Mouse (Mus musculus) limb, embryonic 13.5 days (tissue): Measurements from ENCODE around the gene Arfgap2. TPM values are rescaled to one million over a fixed set of nuclear protein-coding genes. Genes with fewer than 3 reads are reported as not detected.
A peak's percentile ranks its signal among the peaks of the same experiment; 100 is the strongest.

Source experiments
- ATAC-seq: fragments of 200-750 bp; cut with Nextera tagmentation; 2 replicates; pipeline ENCODE4 v1.8.0; 2017; ENCODE audit warnings: low read depth, moderate number of reproducible peaks, moderate TSS enrichment; ENCODE audit not compliant: low FRiP score
- H3K27ac ChIP-seq: fragments of 300-500 bp; sonication (generic); 2 replicates; pipeline ENCODE4 v1.5.1; 2015; ENCODE audit warnings: inconsistent platforms, mild to moderate bottlenecking, moderate library complexity
- H3K27me3 ChIP-seq: fragments of 300-500 bp; sonication (generic); 2 replicates; pipeline ENCODE4 v1.6.1; 2015; ENCODE audit warnings: mild to moderate bottlenecking, inconsistent platforms
- H3K36me3 ChIP-seq: fragments of 300-500 bp; sonication (generic); 2 replicates; pipeline ENCODE4 v1.6.1; 2015; ENCODE audit warnings: inconsistent platforms, mild to moderate bottlenecking, moderate library complexity
- H3K4me1 ChIP-seq: fragments of 300-500 bp; sonication (generic); 2 replicates; pipeline ENCODE4 v1.6.1; 2015; ENCODE audit warnings: inconsistent platforms
- H3K4me2 ChIP-seq: fragments of 300-500 bp; sonication (generic); replicated peaks from 2 replicates; pipeline ENCODE4 v1.6.1; 2015; ENCODE audit warnings: inconsistent platforms, mild to moderate bottlenecking, moderate library complexity
- H3K4me3 ChIP-seq: fragments of 300-500 bp; sonication (generic); 2 replicates; pipeline ENCODE4 v1.5.1; 2015; ENCODE audit warnings: moderate library complexity, mild to moderate bottlenecking, inconsistent platforms
- H3K9ac ChIP-seq: fragments of 300-500 bp; sonication (generic); 2 replicates; pipeline ENCODE4 v1.6.1; 2015; ENCODE audit warnings: mild to moderate bottlenecking, inconsistent platforms
- H3K9me3 ChIP-seq: fragments of 300-500 bp; sonication (generic); 2 replicates; pipeline ENCODE4 v1.6.1; 2016; ENCODE audit warnings: inconsistent platforms
- WGBS: fragments of 180-500 bp; shearing (Covaris S2); methylation state at CpG from one replicate; pipeline ENCODE4 v1.1.7; 2015; 5-methylcytosine and 5-hydroxymethylcytosine counted together
- polyA plus RNA-seq: library from polyadenylated mRNA; unstranded; fragments of >200 nt; fragmentation: Nextera tagmentation; extraction: Ambion mirVana; gene quantifications from 2 replicates; pipeline ENCODE4 v1.2.1, GENCODE M21; 2015

Gene Arfgap2
- polyA plus RNA-seq, 1 experiment from 2014 or later = 89.0 TPM

DNA sequence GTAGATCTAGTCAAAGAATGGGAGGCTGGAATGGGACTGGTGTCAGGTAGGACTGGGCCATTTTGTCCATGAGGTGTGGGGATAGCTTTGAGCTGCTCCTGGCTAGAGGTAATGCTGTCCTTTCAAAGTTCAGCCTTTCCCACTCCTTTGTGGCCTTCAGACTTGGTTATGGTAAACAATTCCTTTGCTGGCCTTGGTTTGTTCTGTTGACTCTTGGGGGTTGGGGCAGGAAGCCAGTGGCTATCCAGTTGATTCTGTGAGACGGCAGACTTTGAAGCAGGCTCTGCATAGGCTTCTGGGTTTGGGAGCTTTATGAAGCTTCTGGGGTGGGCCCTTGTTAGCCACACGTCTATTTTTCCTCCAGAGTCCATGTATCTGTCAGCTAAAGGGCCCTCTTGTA lies 3.9 kb downstream of the Arfgap2 start:
- no peaks in the 10 kb centered on the region for H3K9me3 ChIP-seq
- no peak overlapping the region for H3K27ac ChIP-seq
- ATAC-seq = no peak
- no peak overlapping the region for H3K9ac ChIP-seq
- H3K4me3 ChIP-seq = no peak overlapping the region
- peaks cover 79% of the 10 kb centered on the region for H3K36me3 ChIP-seq
- H3K4me2 ChIP-seq = no peak overlapping the region
- 80% methylated on average over 2 of the region's 2 CpGs for WGBS
- peaks cover 20% of the 10 kb centered on the region for H3K4me1 ChIP-seq
- H3K27me3 ChIP-seq = no peaks in the 10 kb centered on the region

DNA sequence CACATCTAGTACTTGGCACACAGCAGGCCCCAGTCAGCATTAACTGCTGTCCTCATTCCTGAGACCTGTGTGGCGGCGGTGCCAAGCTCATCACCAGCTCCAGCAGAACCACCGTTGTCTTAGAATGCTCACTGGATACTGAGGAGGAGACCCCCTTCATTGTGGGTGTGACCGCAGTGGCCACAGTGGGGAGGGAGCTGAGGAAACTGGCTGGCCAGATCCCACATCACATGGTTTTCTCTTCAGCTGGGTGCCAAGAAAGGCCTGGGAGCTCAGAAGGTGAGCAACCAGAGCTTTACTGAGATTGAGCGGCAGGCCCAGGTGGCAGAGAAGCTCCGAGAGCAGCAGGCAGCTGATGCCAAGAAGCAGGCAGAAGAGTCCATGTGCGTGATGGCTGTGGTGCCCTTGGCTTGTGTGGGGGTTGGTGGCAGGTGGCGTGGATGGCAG lies 4.9 kb downstream of the Arfgap2 start:
- Histone ChIP-seq H3K36me3 (peaks cover 82% of the 10 kb centered on the region), H3K4me2 (no peak overlapping the region), H3K9ac (no peak overlapping the region), H3K9me3 (no peaks in the 10 kb centered on the region), H3K27me3 (no peaks in the 10 kb centered on the region), H3K4me3 (no peak overlapping the region), H3K4me1 (peaks cover 10% of the 10 kb centered on the region), H3K27ac (no peak overlapping the region)
- no peak for ATAC-seq
- WGBS = 92% methylated on average over 8 of the region's 8 CpGs

DNA sequence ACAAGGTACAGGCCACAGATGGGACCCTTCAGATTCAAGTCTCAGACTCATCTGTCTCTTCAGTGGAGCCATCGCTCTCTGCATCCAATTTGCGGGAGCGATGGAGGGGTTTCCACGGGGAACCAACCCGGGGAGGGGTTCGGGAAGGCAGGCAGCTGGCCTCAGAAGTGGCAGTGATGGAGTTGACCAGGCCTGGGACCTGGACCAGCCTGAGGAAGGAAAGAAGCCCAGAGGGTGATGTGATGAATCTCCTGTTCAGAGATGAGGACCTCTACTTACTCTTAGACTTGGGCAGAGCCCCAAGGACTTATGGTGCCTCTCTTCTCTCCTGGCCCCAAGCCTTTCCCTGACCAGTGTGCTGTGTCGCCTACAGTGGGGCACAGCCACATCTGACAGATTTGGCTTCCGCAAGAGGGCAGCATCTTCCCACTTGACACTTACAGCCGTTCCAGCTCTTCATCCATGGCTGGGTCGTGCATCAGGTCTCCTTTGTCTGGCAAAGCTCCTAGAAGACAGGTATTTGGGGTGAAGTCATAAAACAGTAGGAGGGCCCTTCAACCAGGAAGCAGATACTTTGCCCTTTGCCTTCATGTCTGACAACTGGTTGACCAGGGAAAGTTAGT lies 14.1 kb downstream of the Arfgap2 start:
- Histone ChIP-seq H3K27me3 (no peaks in the 10 kb centered on the region), H3K4me1 (peaks cover 28% of the 10 kb centered on the region), H3K4me3 (no peak overlapping the region), H3K4me2 (no peak overlapping the region), H3K36me3 (peaks cover 39% of the 10 kb centered on the region), H3K9me3 (no peaks in the 10 kb centered on the region), H3K27ac (no peak overlapping the region), H3K9ac (no peak overlapping the region)
- 36% methylated on average over 10 of the region's 10 CpGs for WGBS
- ATAC-seq = 0 out of 2 replicates have a peak, but pooled peaks have one; percentile 48

- no peak for ATAC-seq
- H3K4me2 ChIP-seq = no peak overlapping the region
- no peak overlapping the region for H3K4me3 ChIP-seq
- 40% methylated on average over 2 of the region's 2 CpGs for WGBS
- H3K9ac ChIP-seq = no peak overlapping the region
- H3K36me3 ChIP-seq = peaks cover 34% of the 10 kb centered on the region
- H3K27me3 ChIP-seq = no peaks in the 10 kb centered on the region
- no peak overlapping the region for H3K27ac ChIP-seq
- H3K4me1 ChIP-seq = peaks cover 33% of the 10 kb centered on the region
- H3K9me3 ChIP-seq = no peaks in the 10 kb centered on the region
These were observed 14.6 kb downstream of the Arfgap2 start for GRCm38 (mm10) chr2:91279372-91279755.

DNA sequence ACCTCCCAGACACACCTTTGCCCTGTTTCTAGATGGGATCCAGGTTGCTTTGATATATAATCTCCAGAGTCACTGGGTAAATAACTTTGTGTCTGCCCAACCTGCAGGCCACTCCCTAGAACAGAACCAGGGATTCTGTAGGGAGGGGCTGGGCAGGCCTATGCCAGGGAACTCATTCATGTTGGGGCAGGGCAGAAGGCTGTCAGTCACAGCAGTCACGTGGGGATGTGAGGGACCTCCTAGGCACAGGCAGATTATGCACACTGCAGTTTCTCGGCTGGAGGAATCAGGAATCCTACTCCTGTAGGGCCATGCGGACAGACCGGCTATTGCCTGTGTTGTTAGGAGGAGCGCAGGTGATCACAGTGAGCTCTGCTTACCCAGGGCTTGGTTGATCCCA lies 16.6 kb downstream of the Arfgap2 start:
- Histone ChIP-seq H3K36me3 (peaks cover 14% of the 10 kb centered on the region), H3K4me1 (peaks cover 44% of the 10 kb centered on the region), H3K9ac (no peak overlapping the region), H3K27me3 (no peaks in the 10 kb centered on the region), H3K9me3 (no peaks in the 10 kb centered on the region), H3K4me3 (no peak overlapping the region), H3K27ac (0 out of 2 replicates have a peak overlapping the region, but pooled peaks have one; percentile 48), H3K4me2 (no peak overlapping the region)
- no peak for ATAC-seq
- 44% methylated on average over 5 of the region's 5 CpGs for WGBS

GRCm38 (mm10) chr2:91283972-91284371 lies 19.2 kb downstream of the Arfgap2 start:
- ATAC-seq = no peak
- WGBS = 58% methylated on average over 3 of the region's 3 CpGs
- Histone ChIP-seq H3K4me1 (peaks cover 43% of the 10 kb centered on the region), H3K36me3 (peaks cover 6% of the 10 kb centered on the region; the same call in 1 of the 2 replicates), H3K9ac (peak overlapping the region; percentile 43; the same call in 1 of the 2 replicates), H3K27me3 (no peaks in the 10 kb centered on the region), H3K27ac (peak overlapping the region; percentile 79), H3K4me2 (peak overlapping the region; percentile 3; the same call in 1 of the 2 replicates), H3K9me3 (no peaks in the 10 kb centered on the region), H3K4me3 (no peak overlapping the region)

- H3K4me1 ChIP-seq = peaks cover 41% of the 10 kb centered on the region
- 39% methylated on average over 13 of the region's 13 CpGs for WGBS
- H3K4me2 ChIP-seq = peak overlapping the region; percentile 3; the same call in 1 of the 2 replicates
- no peaks in the 10 kb centered on the region for H3K27me3 ChIP-seq
- ATAC-seq = no peak
- H3K9ac ChIP-seq = peak overlapping the region; percentile 43; the same call in 1 of the 2 replicates
- H3K9me3 ChIP-seq = no peaks in the 10 kb centered on the region
- H3K4me3 ChIP-seq = no peak overlapping the region
- peak overlapping the region; percentile 79 for H3K27ac ChIP-seq
- H3K36me3 ChIP-seq = peaks cover 6% of the 10 kb centered on the region; the same call in 1 of the 2 replicates
These were observed 19.8 kb downstream of the Arfgap2 start for GRCm38 (mm10) chr2:91284375-91285199.

DNA sequence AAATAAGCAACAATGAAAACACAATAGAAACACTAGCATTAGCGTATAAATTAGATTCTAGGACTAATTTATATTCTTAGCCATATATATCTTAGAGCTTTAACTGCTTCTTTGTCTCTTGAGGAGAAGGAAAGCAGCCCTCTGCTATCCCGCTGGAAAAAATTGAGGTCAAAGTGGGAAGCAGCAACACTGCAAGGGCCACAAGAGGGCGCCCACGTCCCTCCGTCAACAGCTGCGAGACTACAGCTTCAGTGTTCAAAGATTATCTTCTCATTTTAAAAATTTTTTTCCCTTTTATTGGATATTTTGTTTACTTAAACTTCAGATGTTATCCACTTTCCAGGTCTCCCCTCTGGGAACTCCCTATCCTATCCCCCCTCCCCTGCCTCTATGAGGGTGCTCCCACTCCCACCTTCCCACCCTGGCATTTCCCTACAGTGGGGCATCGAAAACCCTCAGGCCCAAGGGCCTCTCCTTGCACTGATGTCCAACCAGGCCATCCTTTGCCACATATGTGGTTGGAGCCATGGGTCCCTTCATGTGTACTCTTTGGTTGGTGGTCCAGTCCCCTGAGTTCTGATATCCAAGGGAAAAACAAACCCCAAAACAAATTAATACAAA lies 21.2 kb downstream of the Arfgap2 start:
- Histone ChIP-seq H3K36me3 (peaks cover 6% of the 10 kb centered on the region; the same call in 1 of the 2 replicates), H3K27ac (no peak overlapping the region), H3K4me2 (no peak overlapping the region), H3K9me3 (no peaks in the 10 kb centered on the region), H3K4me1 (peaks cover 43% of the 10 kb centered on the region), H3K4me3 (no peak overlapping the region), H3K9ac (no peak overlapping the region), H3K27me3 (no peaks in the 10 kb centered on the region)
- 15% methylated on average over 7 of the region's 7 CpGs for WGBS
- ATAC-seq = peak; percentile 30; the same call in 1 of the 2 replicates

DNA sequence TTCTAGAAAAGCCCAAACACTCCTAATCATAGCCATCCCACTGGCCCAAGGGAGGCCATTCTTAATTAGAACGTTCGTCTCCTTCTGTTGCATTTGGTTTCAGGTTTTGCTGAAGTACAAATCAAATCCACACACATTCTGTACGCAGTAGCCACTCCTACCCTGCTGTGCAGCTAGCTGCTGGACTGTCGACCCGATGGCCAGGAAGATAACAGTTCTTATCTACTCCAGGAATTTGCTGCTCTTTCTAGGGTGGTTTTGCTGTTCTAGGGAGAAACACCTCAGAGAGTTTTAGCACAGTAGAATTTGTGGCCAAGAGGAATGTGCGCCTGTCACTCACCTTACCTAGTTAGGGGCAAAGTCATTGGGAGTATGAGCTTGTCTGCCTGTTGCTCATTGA lies 22.8 kb downstream of the Arfgap2 start:
- WGBS = 62% methylated on average over 6 of the region's 6 CpGs
- Histone ChIP-seq H3K27ac (no peak overlapping the region), H3K4me2 (no peak overlapping the region), H3K9ac (no peak overlapping the region), H3K4me1 (peaks cover 37% of the 10 kb centered on the region), H3K27me3 (no peaks in the 10 kb centered on the region), H3K9me3 (no peaks in the 10 kb centered on the region), H3K36me3 (0 out of 2 replicates have a peak, but pooled peaks cover 6% of the 10 kb centered on the region), H3K4me3 (no peak overlapping the region)
- no peak for ATAC-seq

DNA sequence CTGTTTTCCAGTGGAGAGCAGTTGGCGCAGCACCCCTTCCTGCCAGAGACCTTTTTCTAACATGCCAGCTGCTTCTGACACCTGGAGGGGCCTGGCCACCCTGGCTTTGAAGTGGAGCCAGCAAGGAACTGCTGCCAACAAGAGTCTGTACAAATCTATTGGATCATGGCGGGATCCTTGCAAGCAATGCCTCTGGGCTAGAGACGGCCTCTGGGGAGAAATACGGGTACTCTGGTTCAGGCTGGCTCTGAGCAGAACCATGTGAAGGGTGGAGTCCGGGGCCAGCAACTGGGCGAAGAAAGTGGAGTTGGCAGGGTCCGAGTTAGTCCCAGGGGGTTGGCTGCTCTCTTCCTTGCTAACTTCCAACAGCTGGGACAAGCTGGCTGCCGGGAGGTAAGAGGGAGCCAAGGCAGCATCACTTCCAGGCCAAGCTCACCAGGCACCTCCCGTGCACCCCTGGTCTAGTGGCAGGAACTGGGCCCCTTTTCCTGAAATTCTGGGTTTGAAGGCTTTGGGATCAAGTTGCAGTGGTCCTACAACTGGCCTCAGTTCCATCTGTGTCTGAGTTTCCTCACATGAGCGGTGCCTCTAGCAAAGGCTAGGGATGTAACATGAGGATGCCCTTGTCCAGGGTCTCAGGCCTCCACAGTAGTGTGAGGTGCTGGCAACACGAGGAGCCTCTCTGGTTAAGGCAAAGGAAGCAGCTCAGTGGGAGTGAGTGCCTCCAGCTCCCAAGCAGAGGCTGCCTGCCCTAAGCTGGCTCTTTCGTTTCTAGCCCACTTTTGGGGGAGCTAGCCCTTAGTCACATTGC lies 26.6 kb downstream of the Arfgap2 start:
- no peaks in the 10 kb centered on the region for H3K9me3 ChIP-seq
- ATAC-seq = peak; percentile 34; the same call in 1 of the 2 replicates
- peak overlapping the region; percentile 15; the same call in 1 of the 2 replicates for H3K9ac ChIP-seq
- H3K27ac ChIP-seq = peak overlapping the region; percentile 23; the same call in 1 of the 2 replicates
- 51% methylated on average over 12 of the region's 12 CpGs for WGBS
- peaks cover 6% of the 10 kb centered on the region; the same call in 1 of the 2 replicates for H3K36me3 ChIP-seq
- H3K27me3 ChIP-seq = no peaks in the 10 kb centered on the region
- no peak overlapping the region for H3K4me3 ChIP-seq
- peaks cover 11% of the 10 kb centered on the region for H3K4me1 ChIP-seq
- 0 out of 2 replicates have a peak overlapping the region, but pooled peaks have one; percentile 3 for H3K4me2 ChIP-seq

DNA sequence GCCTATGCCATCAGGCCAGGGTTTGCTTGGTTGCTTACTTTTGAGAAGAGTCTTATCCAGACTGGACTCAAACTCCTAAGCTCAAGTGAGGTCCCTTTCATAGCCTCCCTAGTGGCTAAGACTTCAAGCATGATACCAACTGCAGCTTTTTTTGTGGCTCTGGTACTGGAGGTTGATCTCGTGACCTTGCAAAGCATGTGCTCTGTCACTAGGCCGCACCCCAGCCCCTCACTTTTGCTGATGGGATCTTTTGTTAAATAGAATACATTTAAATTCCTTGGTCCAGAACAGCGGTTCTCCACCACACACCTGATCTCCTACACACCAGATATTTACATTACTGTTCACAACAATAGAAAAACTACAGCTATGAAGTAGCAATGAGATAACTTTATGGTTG lies 29.5 kb downstream of the Arfgap2 start:
- Histone ChIP-seq H3K27ac (no peak overlapping the region), H3K27me3 (no peaks in the 10 kb centered on the region), H3K4me3 (no peak overlapping the region), H3K4me2 (no peak overlapping the region), H3K9me3 (no peaks in the 10 kb centered on the region), H3K9ac (no peak overlapping the region), H3K36me3 (no peaks in the 10 kb centered on the region; the same call in 1 of the 2 replicates), H3K4me1 (peaks cover 15% of the 10 kb centered on the region)
- ATAC-seq = no peak
- 89% methylated on average over 3 of the region's 3 CpGs for WGBS
